Mouse (Mus musculus): ENCODE measurements around the gene Kcnn4.
A peak's percentile ranks its signal among the peaks of the same experiment; 100 is the strongest.

DNA sequence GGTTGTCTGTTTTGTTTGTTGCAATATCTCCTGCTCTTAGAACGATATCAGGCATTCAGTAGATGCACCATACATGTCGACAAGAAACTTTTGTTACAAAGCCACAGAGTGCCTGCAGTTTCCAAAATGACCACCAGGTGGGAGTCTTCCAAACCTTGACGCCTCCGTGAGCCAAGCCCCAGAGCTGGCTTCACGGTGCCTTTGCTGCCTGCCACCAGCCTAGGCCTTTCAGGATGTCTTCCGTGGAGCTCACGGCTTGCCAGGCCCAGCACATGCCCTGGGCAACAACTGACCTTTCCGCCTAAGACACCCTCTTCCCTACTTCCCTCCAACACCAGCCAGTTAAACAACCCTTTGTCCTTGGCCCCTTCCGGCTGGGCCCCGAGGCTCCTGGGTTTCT lies 5.2 kb upstream of the Kcnn4 start:
- TF ChIP-seq CTCF (IDR thresholded peaks at IDR 0.05; ENCODE audit: low read depth) = peak; percentile 98
- no peak for TF ChIP-seq EP300 (IDR thresholded peaks at IDR 0.05; ENCODE audit: low read depth)

All from liver, embryonic 14.5 days (tissue).